Comparison of ENCODE assay signal across 37 mouse cellular contexts in the genomic region with DNA sequence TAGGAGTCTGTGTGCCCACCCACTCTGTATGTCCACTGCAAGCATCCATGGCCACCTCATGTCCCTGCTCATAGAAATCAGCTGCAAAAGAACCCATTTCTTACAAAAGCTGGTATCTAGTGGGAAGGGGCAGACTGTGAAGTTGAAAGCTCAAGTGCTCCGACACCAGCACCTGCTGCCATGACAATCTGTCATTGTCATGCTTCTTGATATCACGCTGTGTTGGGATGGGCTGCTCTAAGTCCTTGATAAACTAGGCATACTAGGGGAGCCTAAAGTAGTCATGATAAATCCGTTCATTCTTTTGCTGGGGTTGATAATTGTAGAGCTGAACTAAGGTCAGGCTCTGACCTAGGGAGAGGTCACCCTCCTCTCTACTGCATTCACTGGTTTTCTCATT. TPM values are rescaled to one million over a fixed set of nuclear protein-coding genes. Genes with fewer than 3 reads are reported as not detected.
"Had no signal": no experiment of that assay in that cellular context is flagged by ENCODE, and none has a peak within 500 bp of the region (broad histone marks: within the 10 kb centered on the region; RNA-seq: fewer than 3 reads in every experiment).

No protein-coding gene starts in this region.

- H3K4me2 ChIP-seq: heart, embryonic 11.5 days; heart, embryonic 12.5 days; heart, embryonic 13.5 days; heart, embryonic 15.5 days; hindbrain, embryonic 12.5 days; hindbrain, embryonic 13.5 days; hindbrain, embryonic 14.5 days; hindbrain, embryonic 15.5 days; intestine, embryonic 15.5 days; kidney, embryonic 15.5 days had no signal

- DNase-seq: heart, postnatal 10 days; heart, postnatal 14 days; heart, postnatal 36 days; heart, postnatal 4 days; kidney, adult 11 months; kidney, adult 18-20 months; kidney, adult 2 months; kidney, adult 8-10 months; kidney, adult 9 months; kidney, postnatal 10 days; kidney, postnatal 14 days; kidney, postnatal 25 days; kidney, postnatal 36 days; kidney, postnatal 4 days; layer of hippocampus, adult 9-11 months; layer of hippocampus, postnatal 36 days had no signal

- H3K36me3 ChIP-seq: heart, embryonic 12.5 days; heart, embryonic 13.5 days; heart, embryonic 15.5 days; hindbrain, embryonic 10.5 days; hindbrain, embryonic 12.5 days; hindbrain, embryonic 13.5 days; hindbrain, embryonic 15.5 days; intestine, embryonic 15.5 days; kidney, embryonic 15.5 days had no signal

- H3K4me1 ChIP-seq: hindbrain, embryonic 12.5 days; hindbrain, embryonic 13.5 days; hindbrain, embryonic 15.5 days; intestine, embryonic 15.5 days; kidney, embryonic 15.5 days had no signal

- H3K27me3 ChIP-seq: hindbrain, embryonic 12.5 days; hindbrain, embryonic 13.5 days; hindbrain, embryonic 15.5 days; intestine, embryonic 15.5 days had no signal

- H3K27ac ChIP-seq: heart, embryonic 13.5 days; heart, embryonic 15.5 days; hindbrain, embryonic 10.5 days; hindbrain, embryonic 12.5 days; hindbrain, embryonic 13.5 days; hindbrain, embryonic 14.5 days; hindbrain, embryonic 15.5 days; hindbrain, postnatal 0 days; intestine, embryonic 15.5 days; kidney, embryonic 15.5 days; kidney, postnatal 0 days; layer of hippocampus, adult 2 months; left cerebral cortex, adult 2 months had no signal

- H3K4me3 ChIP-seq: heart, embryonic 12.5 days; heart, embryonic 13.5 days; heart, embryonic 15.5 days; hindbrain, embryonic 10.5 days; hindbrain, embryonic 12.5 days; hindbrain, embryonic 13.5 days; hindbrain, embryonic 15.5 days; intestine, embryonic 15.5 days; kidney, embryonic 15.5 days; layer of hippocampus, adult 2 months; left cerebral cortex, adult 2 months had no signal

- H3K9me3 ChIP-seq: heart, embryonic 12.5 days; heart, embryonic 13.5 days; heart, embryonic 15.5 days; hindbrain, embryonic 10.5 days; hindbrain, embryonic 12.5 days; hindbrain, embryonic 13.5 days; hindbrain, embryonic 15.5 days; intestine, embryonic 15.5 days; kidney, embryonic 15.5 days had no signal

- ATAC-seq: hindbrain, embryonic 16.5 days; hindbrain, postnatal 0 days; inflammation-experienced regulatory T-cells, adult 6 months; intestine, embryonic 15.5 days; intestine, embryonic 16.5 days; intestine, postnatal 0 days had no signal

- H3K9ac ChIP-seq: heart, embryonic 12.5 days; heart, embryonic 13.5 days; heart, embryonic 15.5 days; hindbrain, embryonic 12.5 days; hindbrain, embryonic 13.5 days; hindbrain, embryonic 14.5 days; hindbrain, embryonic 15.5 days; intestine, embryonic 15.5 days; kidney, embryonic 15.5 days had no signal

RNA-seq across cellular contexts. Expression of gene Unc13c, which starts 57.4 kb away (rescaled TPM):
- total RNA-seq: hematopoietic stem cell, adult 5-6 weeks had no signal
- polyA plus RNA-seq: inflammation-experienced regulatory T-cells, adult 6 months; large intestine, adult 2 months had no signal
